Mouse (Mus musculus) neural tube, embryonic 13.5 days (tissue): ENCODE measurements around the gene Mapk14. TPM values are rescaled to one million over a fixed set of nuclear protein-coding genes. Genes with fewer than 3 reads are reported as not detected.
"Not testable (repeated sequence)": the region's sequence is repeated elsewhere in the genome, so short reads cannot be mapped to it uniquely, and the experiment has no call there.

Source experiments
- ATAC-seq: fragments of 200-750 bp; cut with Nextera tagmentation; 2 replicates; pipeline ENCODE4 v1.8.0; 2017; ENCODE audit warnings: low read depth, mild to moderate bottlenecking, moderate TSS enrichment, moderate library complexity
- H3K27ac ChIP-seq: fragments of 300-500 bp; sonication (generic); replicated peaks from 2 replicates; pipeline ENCODE4 v1.5.1; 2015; ENCODE audit warnings: moderate library complexity, mild to moderate bottlenecking, inconsistent platforms
- H3K27me3 ChIP-seq: fragments of 300-500 bp; sonication (generic); 2 replicates; pipeline ENCODE4 v1.6.1; 2015; ENCODE audit warnings: mild to moderate bottlenecking, inconsistent platforms
- H3K36me3 ChIP-seq: fragments of 300-500 bp; sonication (generic); 2 replicates; pipeline ENCODE4 v1.6.1; 2015; ENCODE audit warnings: mild to moderate bottlenecking, inconsistent platforms
- H3K4me1 ChIP-seq: fragments of 300-500 bp; sonication (generic); replicated peaks from 2 replicates; pipeline ENCODE4 v1.6.1; 2015; ENCODE audit warnings: inconsistent platforms
- H3K4me2 ChIP-seq: fragments of 300-500 bp; sonication (generic); 2 replicates; pipeline ENCODE4 v1.6.1; 2015; ENCODE audit warnings: inconsistent platforms, mild to moderate bottlenecking, moderate library complexity
- H3K4me3 ChIP-seq: fragments of 300-500 bp; sonication (generic); 2 replicates; pipeline ENCODE4 v1.5.1; 2015; ENCODE audit warnings: mild to moderate bottlenecking, inconsistent platforms
- H3K9ac ChIP-seq: fragments of 300-500 bp; sonication (generic); 2 replicates; pipeline ENCODE4 v1.6.1; 2015; ENCODE audit warnings: moderate library complexity, mild to moderate bottlenecking, inconsistent platforms
- H3K9me3 ChIP-seq: fragments of 300-500 bp; sonication (generic); 2 replicates; pipeline ENCODE4 v1.6.1; 2016; ENCODE audit warnings: inconsistent platforms
- WGBS: fragments of 180-500 bp; shearing (Covaris S2); methylation state at CpG from one replicate; pipeline ENCODE4 v1.1.7; 2015; 5-methylcytosine and 5-hydroxymethylcytosine counted together
- polyA plus RNA-seq: library from polyadenylated mRNA; unstranded; fragments of >200 nt; fragmentation: Nextera tagmentation; extraction: Ambion mirVana; gene quantifications from 2 replicates; pipeline ENCODE4 v1.2.1, GENCODE M21; 2015

The Mapk14 gene
- polyA plus RNA-seq, 1 experiment from 2014 or later, result 29.4 TPM

GRCm38 (mm10) chr17:28750580-28750979, 59.5 kb downstream of the Mapk14 start:
- H3K4me3 ChIP-seq, result no peak overlapping the region
- ATAC-seq, result no peak
- 82% methylated on average over 6 of the region's 6 CpGs for WGBS
- H3K9ac ChIP-seq, result no peak overlapping the region
- H3K27me3 ChIP-seq, result no peaks in the 10 kb centered on the region
- no peak overlapping the region for H3K4me2 ChIP-seq
- no peaks in the 10 kb centered on the region for H3K4me1 ChIP-seq
- no peak overlapping the region for H3K27ac ChIP-seq
- peaks cover 36% of the 10 kb centered on the region for H3K36me3 ChIP-seq
- no peaks in the 10 kb centered on the region for H3K9me3 ChIP-seq

GRCm38 (mm10) chr17:28756447-28756846, 65.3 kb downstream of the Mapk14 start:
- Histone ChIP-seq H3K4me1 (no peaks in the 10 kb centered on the region), H3K36me3 (no peaks in the 10 kb centered on the region), H3K4me2 (no peak overlapping the region), H3K9ac (no peak overlapping the region), H3K4me3 (no peak overlapping the region), H3K27me3 (no peaks in the 10 kb centered on the region), H3K27ac (no peak overlapping the region), H3K9me3 (no peaks in the 10 kb centered on the region)
- 60% methylated on average over 5 of the region's 5 CpGs for WGBS
- ATAC-seq, result no peak

DNA sequence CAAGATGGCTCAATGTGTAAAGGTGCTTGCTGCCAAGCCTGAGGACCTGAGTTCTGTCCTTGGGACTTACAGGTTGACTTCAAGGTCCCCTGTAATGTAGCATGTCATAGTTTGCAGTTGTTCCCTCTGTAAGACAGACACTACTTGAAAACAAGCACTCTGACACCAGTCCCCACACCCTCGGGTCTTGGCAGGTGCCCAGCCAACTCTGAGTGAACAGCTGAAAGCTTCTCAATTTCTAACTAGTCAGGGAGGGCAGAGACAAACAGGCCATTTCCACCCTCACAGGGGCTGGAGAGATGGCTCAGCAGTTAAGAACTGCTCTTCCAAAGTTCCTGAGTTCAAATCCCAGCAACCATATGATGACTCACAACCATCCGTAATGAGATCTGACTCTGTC, 66.3 kb downstream of the Mapk14 start:
- ATAC-seq, result no peak
- Histone ChIP-seq H3K4me1 (no peaks in the 10 kb centered on the region), H3K9ac (no peak overlapping the region), H3K4me3 (no peak overlapping the region), H3K4me2 (no peak overlapping the region), H3K36me3 (no peaks in the 10 kb centered on the region), H3K27me3 (no peaks in the 10 kb centered on the region), H3K27ac (no peak overlapping the region), H3K9me3 (no peaks in the 10 kb centered on the region)
- WGBS, result 89% methylated on average over 2 of the region's 2 CpGs

GRCm38 (mm10) chr17:28760736-28761312, 69.7 kb downstream of the Mapk14 start:
- no peaks in the 10 kb centered on the region for H3K4me1 ChIP-seq
- no peak overlapping the region for H3K9ac ChIP-seq
- H3K27me3 ChIP-seq, result no peaks in the 10 kb centered on the region
- 81% methylated on average over 8 of the region's 8 CpGs for WGBS
- no peaks in the 10 kb centered on the region for H3K9me3 ChIP-seq
- ATAC-seq, result no peak
- H3K4me2 ChIP-seq, result no peak overlapping the region
- H3K4me3 ChIP-seq, result no peak overlapping the region
- no peaks in the 10 kb centered on the region for H3K36me3 ChIP-seq
- H3K27ac ChIP-seq, result no peak overlapping the region

DNA sequence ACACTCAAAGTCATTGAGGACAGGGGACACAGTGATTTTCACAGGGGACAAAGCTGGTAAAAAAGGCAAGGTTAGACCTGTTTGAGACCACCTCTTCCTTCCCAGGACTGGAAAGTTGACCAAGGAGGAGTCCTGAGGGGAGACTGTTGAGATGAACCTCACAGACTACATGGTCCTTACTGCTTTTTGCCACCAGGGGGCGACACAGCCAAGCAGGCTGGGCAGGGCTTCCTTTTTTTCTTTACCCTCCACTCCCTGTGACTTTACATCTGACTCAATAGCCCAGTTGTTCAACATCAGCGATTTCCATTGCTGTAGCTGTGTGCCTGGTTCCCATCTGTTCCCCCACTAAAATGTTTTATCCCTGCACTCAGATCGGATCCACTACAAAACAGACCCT, 70.7 kb downstream of the Mapk14 start:
- H3K4me1 ChIP-seq, result no peaks in the 10 kb centered on the region
- no peaks in the 10 kb centered on the region for H3K36me3 ChIP-seq
- H3K27ac ChIP-seq, result no peak overlapping the region
- H3K9ac ChIP-seq, result no peak overlapping the region
- no peaks in the 10 kb centered on the region for H3K9me3 ChIP-seq
- no peak for ATAC-seq
- no peak overlapping the region for H3K4me3 ChIP-seq
- no peaks in the 10 kb centered on the region; the same call in 1 of the 2 replicates for H3K27me3 ChIP-seq
- no peak overlapping the region for H3K4me2 ChIP-seq
- 18% methylated on average over 3 of the region's 3 CpGs for WGBS

GRCm38 (mm10) chr17:28766203-28766602, 75.1 kb downstream of the Mapk14 start:
- Histone ChIP-seq H3K4me2 (no peak overlapping the region), H3K27me3 (peaks cover 36% of the 10 kb centered on the region), H3K9me3 (no peaks in the 10 kb centered on the region), H3K4me3 (no peak overlapping the region), H3K9ac (no peak overlapping the region), H3K36me3 (no peaks in the 10 kb centered on the region), H3K27ac (no peak overlapping the region), H3K4me1 (peaks cover 18% of the 10 kb centered on the region)
- ATAC-seq, result no peak
- WGBS, result 67% methylated on average over 3 of the region's 3 CpGs

DNA sequence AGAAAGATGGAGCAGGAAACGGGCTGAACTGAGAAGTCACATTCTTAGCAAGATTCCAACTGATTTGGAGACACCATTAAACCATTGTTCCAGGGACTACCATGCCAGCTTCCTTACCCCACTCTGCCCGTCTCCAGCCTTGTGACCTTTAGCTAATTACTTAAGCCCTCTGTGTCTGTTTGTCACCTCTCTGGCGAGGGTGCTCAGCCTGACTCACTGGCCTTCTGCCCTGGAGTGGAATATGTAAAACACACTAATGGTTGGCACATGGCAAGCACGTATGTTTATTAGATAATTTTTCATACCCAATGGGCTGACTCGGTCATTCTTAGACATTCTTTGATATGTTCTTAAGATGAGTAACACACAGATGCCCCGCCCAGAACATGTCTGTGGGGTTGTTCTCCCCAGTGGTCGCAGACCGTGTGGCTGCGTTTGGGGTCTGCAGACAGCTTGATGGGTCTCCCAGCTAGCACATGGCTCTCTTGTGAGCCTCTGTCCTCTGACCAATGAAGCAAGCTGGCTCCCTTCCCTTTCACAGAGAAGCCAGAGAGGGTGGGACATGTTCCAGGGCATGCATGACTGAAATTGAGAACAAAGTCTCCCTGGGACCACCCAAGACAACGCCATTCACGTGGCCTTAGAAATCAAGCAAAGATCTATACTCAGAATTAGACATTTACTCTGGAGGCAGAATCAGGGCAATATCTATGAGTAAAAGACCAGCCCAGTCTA, 75.8 kb downstream of the Mapk14 start:
- H3K4me2 ChIP-seq, result no peak overlapping the region
- H3K4me3 ChIP-seq, result no peak overlapping the region
- H3K9ac ChIP-seq, result no peak overlapping the region
- 71% methylated on average over 11 of the region's 11 CpGs for WGBS
- H3K36me3 ChIP-seq, result no peaks in the 10 kb centered on the region
- no peaks in the 10 kb centered on the region for H3K9me3 ChIP-seq
- H3K27ac ChIP-seq, result no peak overlapping the region
- ATAC-seq, result no peak
- peaks cover 41% of the 10 kb centered on the region for H3K27me3 ChIP-seq
- H3K4me1 ChIP-seq, result peaks cover 18% of the 10 kb centered on the region

- no peak for ATAC-seq
These were observed 78.2 kb downstream of the Mapk14 start, which contains the start of gene Mapk13 for GRCm38 (mm10) chr17:28769121-28769874. Gene Mapk13 (plus strand): TSS chr17:28769297.

DNA sequence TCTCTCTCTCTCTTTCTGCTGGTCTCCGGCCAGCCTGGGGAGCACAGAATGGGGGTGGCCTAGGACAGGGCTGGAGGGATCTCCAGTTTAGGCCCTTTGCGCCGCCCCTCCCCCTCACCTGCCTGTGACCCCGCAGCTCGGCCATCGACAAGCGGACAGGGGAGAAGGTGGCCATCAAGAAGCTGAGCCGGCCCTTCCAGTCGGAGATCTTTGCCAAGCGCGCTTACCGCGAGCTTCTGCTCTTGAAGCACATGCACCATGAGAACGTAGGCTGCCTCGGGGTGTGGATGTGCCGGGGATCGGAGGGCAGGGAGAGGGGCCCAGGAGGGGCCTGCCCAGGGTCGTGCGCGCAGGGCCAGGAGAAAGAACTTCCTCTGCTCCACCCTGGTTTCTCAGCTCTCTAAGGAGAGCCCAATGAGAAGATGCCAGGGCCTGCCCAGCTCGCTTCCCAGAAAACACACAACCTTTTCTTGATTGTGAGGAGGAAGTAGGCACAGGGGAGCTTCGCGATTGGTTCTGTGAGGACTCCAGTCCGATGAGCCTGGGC, 78.8 kb downstream of the Mapk14 start:
- peak overlapping the region; percentile 30 for H3K4me3 ChIP-seq
- no peak; the same call in 1 of the 2 replicates for ATAC-seq
- H3K9ac ChIP-seq, result peak overlapping the region; percentile 34; the same call in 1 of the 2 replicates
- H3K27ac ChIP-seq, result no peak overlapping the region
- H3K9me3 ChIP-seq, result no peaks in the 10 kb centered on the region
- 7% methylated on average over 22 of the region's 24 CpGs for WGBS
- no peaks in the 10 kb centered on the region for H3K36me3 ChIP-seq
- H3K4me1 ChIP-seq, result peaks cover 18% of the 10 kb centered on the region
- peak overlapping the region; percentile 61 for H3K4me2 ChIP-seq
- H3K27me3 ChIP-seq, result peaks cover 46% of the 10 kb centered on the region

More at GRCm38 (mm10) chr17:28769121-28769874, 78.2 kb downstream of the Mapk14 start, which contains the start of gene Mapk13:
- Histone ChIP-seq H3K9ac (peak within 1 kb of the TSS; percentile 47), H3K9me3 (no peaks in the 10 kb centered on the region), H3K27me3 (peaks cover 46% of the 10 kb centered on the region), H3K36me3 (no peaks in the 10 kb centered on the region), H3K4me1 (peaks cover 18% of the 10 kb centered on the region), H3K4me2 (peak within 1 kb of the TSS; percentile 61), H3K27ac (no peak within 1 kb of the TSS), H3K4me3 (peak within 1 kb of the TSS; percentile 30)
- WGBS, result 2% methylated on average over 56 of the region's 58 CpGs

- ATAC-seq, result no peak
- H3K4me3 ChIP-seq, result no peak overlapping the region
- H3K27ac ChIP-seq, result no peak overlapping the region
- peaks cover 18% of the 10 kb centered on the region for H3K4me1 ChIP-seq
- H3K4me2 ChIP-seq, result no peak overlapping the region
- peaks cover 46% of the 10 kb centered on the region for H3K27me3 ChIP-seq
- H3K36me3 ChIP-seq, result no peaks in the 10 kb centered on the region
- H3K9ac ChIP-seq, result no peak overlapping the region
- no peaks in the 10 kb centered on the region for H3K9me3 ChIP-seq
- 88% methylated on average over 5 of the region's 5 CpGs for WGBS
These were observed 80.2 kb downstream of the Mapk14 start for GRCm38 (mm10) chr17:28771289-28771688.

DNA sequence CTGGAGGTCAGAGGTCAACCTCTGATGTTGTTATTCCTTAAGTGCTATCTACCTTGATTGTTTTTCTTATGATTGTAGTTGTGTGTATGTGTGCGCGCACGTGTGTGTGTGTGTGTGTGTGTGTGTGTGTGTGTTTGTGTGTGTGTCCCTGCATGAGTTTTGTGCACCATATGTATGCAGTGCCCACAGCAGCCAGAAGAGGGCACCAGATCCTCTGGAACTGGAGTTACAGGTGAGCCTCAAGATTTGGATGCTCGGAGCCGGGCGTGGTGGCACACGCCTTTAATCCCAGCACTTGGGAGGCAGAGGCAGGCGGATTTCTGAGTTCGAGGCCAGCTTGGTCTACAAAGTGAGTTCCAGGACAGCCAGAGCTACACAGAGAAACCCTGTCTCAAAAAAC, 83.2 kb downstream of the Mapk14 start:
- H3K4me2 ChIP-seq, ATAC-seq, H3K9ac ChIP-seq, H3K9me3 ChIP-seq, H3K27ac ChIP-seq, H3K36me3 ChIP-seq, H3K4me3 ChIP-seq: not testable (repeated sequence)
- WGBS, result 93% methylated on average over 9 of the region's 9 CpGs
- H3K4me1 ChIP-seq, result peaks cover 12% of the 10 kb centered on the region
- H3K27me3 ChIP-seq, result peaks cover 29% of the 10 kb centered on the region

DNA sequence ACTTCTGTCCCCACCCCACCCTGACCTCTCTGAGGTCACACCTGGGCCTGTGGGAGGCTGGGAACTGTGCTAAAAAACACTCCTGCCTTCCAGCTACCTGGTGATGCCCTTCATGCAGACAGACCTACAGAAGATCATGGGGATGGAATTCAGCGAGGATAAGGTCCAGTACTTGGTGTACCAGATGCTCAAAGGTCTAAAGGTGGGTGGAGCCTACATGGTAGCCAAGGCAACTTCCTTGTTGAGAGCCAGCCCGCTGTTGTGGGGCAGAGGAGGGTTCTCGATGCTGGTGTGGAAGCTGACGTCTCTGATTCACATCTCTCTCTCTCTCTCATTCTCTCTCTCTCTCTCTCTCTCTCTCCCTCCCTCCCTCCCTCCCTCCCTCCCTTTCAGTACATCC, 84.0 kb downstream of the Mapk14 start:
- ATAC-seq, result no peak
- Histone ChIP-seq H3K27me3 (peaks cover 21% of the 10 kb centered on the region), H3K4me1 (peaks cover 3% of the 10 kb centered on the region), H3K4me3 (no peak overlapping the region), H3K36me3 (no peaks in the 10 kb centered on the region), H3K4me2 (no peak overlapping the region), H3K9ac (no peak overlapping the region), H3K9me3 (no peaks in the 10 kb centered on the region), H3K27ac (no peak overlapping the region)
- 75% methylated on average over 4 of the region's 4 CpGs for whole genome bisulfite sequencing
